Mouse (Mus musculus) testis, postnatal 14 days (tissue): ENCODE results near the gene Tbl1xr1.

Experiments used
- DNase-seq: peaks from one replicate; pipeline ENCODE4 v3.0.0; 2021; ENCODE audit warnings: low spot score

The Tbl1xr1 gene

DNA sequence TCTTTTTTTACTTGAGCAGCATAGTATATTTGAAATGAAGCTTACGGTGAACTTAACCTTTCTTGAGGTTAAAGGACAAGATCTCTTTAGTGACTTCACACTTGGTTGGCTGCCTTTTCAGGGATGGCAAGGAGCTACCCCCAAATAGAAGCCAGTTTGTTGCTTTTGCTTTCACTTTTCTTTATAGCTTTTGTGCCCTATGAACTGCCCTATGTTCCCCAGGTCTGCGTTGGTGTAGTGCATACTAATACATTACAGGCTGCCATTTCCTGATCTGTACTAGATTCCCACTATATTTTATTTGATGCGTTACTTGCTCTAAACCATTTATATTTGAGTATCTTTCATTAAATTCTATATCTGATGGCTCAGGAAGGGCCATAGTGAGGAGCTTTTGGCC, 127.7 kb downstream of the Tbl1xr1 start:
- DNase-seq, result no peak

DNA sequence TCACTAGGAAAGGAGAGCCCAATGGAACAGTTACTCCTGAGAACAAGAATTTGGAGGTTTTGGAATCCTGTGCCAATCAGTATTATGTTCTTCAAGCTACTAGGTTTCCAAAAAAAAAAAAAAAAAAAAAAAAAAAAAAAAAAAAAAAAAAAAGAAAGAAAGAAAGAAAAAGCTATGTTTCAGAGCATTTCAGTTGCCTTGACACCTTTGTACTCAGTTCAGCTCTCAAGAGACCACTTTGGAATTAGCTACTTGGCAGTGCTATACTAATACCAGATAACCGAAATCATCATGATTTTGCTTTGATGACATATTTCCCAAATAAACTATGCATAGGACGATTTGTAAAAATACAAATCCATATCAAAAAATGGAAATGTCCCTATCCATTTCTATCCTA, 145.1 kb downstream of the Tbl1xr1 start:
- DNase-seq, result no peak

DNA sequence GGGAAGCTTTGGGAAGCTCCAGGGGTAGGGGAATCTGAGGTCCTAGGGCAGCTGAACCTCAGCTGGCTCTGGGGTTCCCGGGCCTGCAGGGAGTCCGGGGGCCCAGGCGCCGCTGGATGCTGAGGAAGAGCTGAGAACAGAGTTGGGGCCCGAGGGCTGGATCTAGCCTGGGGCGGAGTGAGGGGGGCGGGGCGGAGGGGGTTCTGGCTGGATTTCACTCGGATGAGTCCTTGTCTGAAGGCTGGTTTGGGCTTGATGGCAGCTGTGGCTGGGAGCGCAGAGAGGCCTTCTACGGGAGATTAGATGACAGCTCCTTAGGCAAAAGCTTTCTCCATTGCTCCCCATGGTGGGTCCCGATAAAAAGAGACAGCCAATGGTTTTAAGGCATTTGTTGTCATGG, 145.9 kb downstream of the Tbl1xr1 start:
- no peak for DNase-seq

DNA sequence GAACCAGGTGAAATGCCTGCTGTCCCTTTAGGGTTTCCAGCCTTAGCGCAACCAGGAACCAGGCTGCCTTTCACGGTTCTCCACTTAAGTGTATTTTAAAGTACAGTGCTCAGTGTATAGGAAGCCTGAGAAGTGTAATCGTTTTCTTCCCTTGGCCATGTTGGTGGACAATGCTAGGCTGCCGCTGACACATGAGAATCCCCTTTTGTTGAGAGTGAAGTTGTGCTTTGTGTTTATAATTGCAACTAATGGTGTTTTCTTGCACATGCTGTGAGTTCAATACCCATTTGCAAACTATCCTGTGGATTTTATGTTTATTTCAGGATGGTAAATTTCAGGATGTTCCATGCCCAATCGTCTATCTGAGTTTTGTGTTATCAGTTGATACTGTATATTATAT, 146.6 kb downstream of the Tbl1xr1 start:
- no peak for DNase-seq

DNA sequence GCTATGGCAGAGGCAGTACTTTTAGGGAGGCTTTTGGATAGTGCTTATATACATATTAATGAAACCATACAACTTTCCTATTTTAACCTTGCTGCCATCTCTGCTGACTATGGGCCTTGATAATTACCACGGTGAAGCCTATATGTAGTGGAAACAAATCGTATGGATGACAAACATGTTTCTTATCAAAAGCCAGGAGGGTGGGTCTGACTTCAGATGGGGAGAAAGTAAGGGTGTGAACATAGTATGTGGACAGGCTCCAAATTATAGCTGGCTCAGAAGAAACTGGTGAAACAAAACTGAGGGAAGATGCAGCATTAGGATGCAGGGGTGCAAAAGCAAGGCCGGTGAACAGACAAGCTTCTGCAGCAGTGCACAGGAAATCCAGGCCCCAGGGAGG, 151.6 kb downstream of the Tbl1xr1 start:
- no peak for DNase-seq

DNA sequence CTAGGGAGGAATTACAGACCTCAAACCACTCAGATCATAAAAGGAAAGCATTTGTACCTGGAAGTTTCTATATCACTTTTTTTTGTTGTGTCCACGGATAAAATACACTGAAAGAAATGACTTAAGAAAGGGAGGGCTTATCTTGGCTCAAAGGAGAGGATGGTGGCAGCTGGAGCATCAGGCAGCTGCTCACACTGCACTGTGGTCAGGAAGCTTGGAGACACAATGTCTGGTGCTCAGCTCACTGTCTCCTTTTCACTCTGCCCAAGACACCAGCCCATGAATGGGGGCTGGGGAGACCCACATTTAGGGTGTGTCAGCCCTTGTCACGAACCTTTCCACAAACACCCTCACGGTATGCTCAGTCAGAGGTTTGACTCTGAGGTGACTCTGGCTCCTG, 154.2 kb downstream of the Tbl1xr1 start:
- DNase-seq, result no peak

DNA sequence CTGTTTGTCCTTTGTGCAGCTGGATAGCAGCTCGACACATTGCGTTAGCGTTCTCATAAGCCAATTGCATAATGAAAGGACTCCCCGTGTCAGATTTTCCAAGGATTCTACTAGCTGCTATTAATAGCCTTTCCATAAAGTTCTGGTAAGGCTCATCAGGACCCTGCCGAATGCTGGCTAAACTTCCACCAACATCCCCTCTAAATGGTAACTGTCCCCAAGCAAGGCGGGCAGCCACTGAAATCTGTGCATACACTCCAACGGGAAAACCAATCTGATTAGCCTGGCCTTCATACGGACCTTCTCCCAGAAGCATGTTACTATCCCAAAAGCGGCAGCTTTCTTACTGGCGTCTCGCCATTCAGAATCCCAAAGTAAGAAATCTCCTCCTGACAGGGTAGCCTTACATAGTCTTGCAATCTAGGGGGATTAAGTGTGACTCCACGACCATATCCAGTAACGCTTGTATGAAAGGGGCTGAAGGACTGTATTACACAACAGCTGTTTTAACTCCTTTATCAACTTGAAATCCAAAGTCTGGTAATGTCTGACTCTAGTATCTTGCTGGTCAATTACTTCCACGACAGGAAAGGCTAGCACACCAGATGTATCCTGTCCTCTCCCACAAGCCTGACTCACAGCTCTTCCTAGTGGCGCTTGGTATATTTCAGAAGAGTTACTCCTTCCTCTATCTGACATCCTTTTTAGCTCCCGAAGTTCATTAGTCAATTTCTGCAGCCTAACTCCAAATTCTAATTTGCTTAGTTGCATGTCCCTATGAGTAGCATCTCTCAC, 161.9 kb downstream of the Tbl1xr1 start:
- DNase-seq, result no peak
